Mouse (Mus musculus): Measurements from ENCODE around the gene Amdhd1.

Amdhd1 gene

GRCm38 (mm10) chr10:93540431-93541210 is 788 bp upstream of the Amdhd1 start, which contains the start of gene Ccdc38:
TSS of gene Ccdc38 (plus strand) at chr10:93540632.
- DNase-seq (ENCODE audit: low spot score): no peak

- no peak for DNase-seq (ENCODE audit: low spot score)
Observed at GRCm38 (mm10) chr10:93538818-93539217, 1.0 kb downstream of the Amdhd1 start.

- no peak for DNase-seq (ENCODE audit: low spot score)
Observed at GRCm38 (mm10) chr10:93538287-93538686, 1.5 kb downstream of the Amdhd1 start.

- DNase-seq (ENCODE audit: low spot score): no peak
Observed at GRCm38 (mm10) chr10:93525329-93525728, 14.5 kb downstream of the Amdhd1 start.

- no peak for DNase-seq (ENCODE audit: low spot score)
Observed at GRCm38 (mm10) chr10:93520994-93521393, 18.8 kb downstream of the Amdhd1 start.

- no peak for DNase-seq (ENCODE audit: low spot score)
Observed at GRCm38 (mm10) chr10:93519756-93520155, 20.1 kb downstream of the Amdhd1 start.

- DNase-seq (ENCODE audit: low spot score): no peak
Observed at GRCm38 (mm10) chr10:93519159-93519558, 20.7 kb downstream of the Amdhd1 start.

GRCm38 (mm10) chr10:93518620-93519019 is 21.2 kb downstream of the Amdhd1 start:
- no peak for DNase-seq (ENCODE audit: low spot score)

GRCm38 (mm10) chr10:93518186-93518585 is 21.6 kb downstream of the Amdhd1 start:
- no peak for DNase-seq (ENCODE audit: low spot score)

- no peak for DNase-seq (ENCODE audit: low spot score)
Observed at GRCm38 (mm10) chr10:93517754-93518153, 22.1 kb downstream of the Amdhd1 start.

GRCm38 (mm10) chr10:93515927-93516326 is 23.9 kb downstream of the Amdhd1 start:
- no peak for DNase-seq (ENCODE audit: low spot score)

- DNase-seq (ENCODE audit: low spot score): no peak
Observed at GRCm38 (mm10) chr10:93515419-93515818, 24.4 kb downstream of the Amdhd1 start.

- DNase-seq (ENCODE audit: low spot score): no peak
Observed at GRCm38 (mm10) chr10:93509532-93510153, 30.2 kb downstream of the Amdhd1 start.

GRCm38 (mm10) chr10:93508383-93508970 is 31.4 kb downstream of the Amdhd1 start:
- no peak for DNase-seq (ENCODE audit: low spot score)

GRCm38 (mm10) chr10:93501346-93501745 is 38.5 kb downstream of the Amdhd1 start:
- DNase-seq (ENCODE audit: low spot score): no peak

- DNase-seq (ENCODE audit: low spot score): no peak
Observed at GRCm38 (mm10) chr10:93500864-93501263, 39.0 kb downstream of the Amdhd1 start.

GRCm38 (mm10) chr10:93490451-93490850 is 49.4 kb downstream of the Amdhd1 start:
- DNase-seq (ENCODE audit: low spot score): no peak

GRCm38 (mm10) chr10:93488828-93489226 is 51.0 kb downstream of the Amdhd1 start:
- DNase-seq (ENCODE audit: low spot score): no peak

- DNase-seq (ENCODE audit: low spot score): no peak
Observed at GRCm38 (mm10) chr10:93488066-93488827, 51.6 kb downstream of the Amdhd1 start, which contains the start of gene Hal. TSS of gene Hal (plus strand) at chr10:93488768.

- peak; percentile 25 for DNase-seq (ENCODE audit: low spot score)
Observed at GRCm38 (mm10) chr10:93486622-93487021, 53.2 kb downstream of the Amdhd1 start.

- peak; percentile 29 for DNase-seq (ENCODE audit: low spot score)
Observed at GRCm38 (mm10) chr10:93485055-93485691, 54.7 kb downstream of the Amdhd1 start.

GRCm38 (mm10) chr10:93484511-93484910 is 55.3 kb downstream of the Amdhd1 start:
- no peak for DNase-seq (ENCODE audit: low spot score)
